Mouse (Mus musculus) CD4-positive, CD25-positive, alpha-beta regulatory T cell, adult 2 months (primary cell): ENCODE data around the gene Ppp1r1c.
A peak's percentile ranks its signal among the peaks of the same experiment; 100 is the strongest.
"Not testable (repeated sequence)": the region's sequence is repeated elsewhere in the genome, so short reads cannot be mapped to it uniquely, and the experiment has no call there.

Source experiments
- DNase-seq: peaks from one replicate; pipeline ENCODE4 v3.0.0-alpha.2; 2012; ENCODE audit warnings: low read depth, low spot score

Ppp1r1c gene

GRCm38 (mm10) chr2:79744164-79744563 lies 36.6 kb downstream of the Ppp1r1c start:
- DNase-seq = no peak

DNA sequence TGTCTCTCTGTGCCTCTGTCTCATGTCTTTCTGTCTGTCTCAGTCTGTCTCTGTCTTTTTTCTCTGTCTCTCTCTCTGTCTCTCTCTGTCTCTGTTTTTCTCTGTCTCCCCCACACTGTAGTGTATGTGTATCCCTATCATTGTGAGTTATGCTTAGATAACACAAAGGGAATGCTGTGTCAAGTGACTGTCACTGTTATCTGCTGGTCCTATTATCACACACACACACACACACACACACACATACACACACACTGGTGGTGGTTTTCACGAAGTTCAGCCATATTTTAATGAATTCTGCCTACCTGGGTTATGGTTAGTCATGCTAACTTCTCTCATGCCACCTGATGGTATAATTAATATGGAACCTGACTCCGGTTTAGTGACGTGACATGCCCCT lies 44.1 kb downstream of the Ppp1r1c start:
- no peak for DNase-seq

DNA sequence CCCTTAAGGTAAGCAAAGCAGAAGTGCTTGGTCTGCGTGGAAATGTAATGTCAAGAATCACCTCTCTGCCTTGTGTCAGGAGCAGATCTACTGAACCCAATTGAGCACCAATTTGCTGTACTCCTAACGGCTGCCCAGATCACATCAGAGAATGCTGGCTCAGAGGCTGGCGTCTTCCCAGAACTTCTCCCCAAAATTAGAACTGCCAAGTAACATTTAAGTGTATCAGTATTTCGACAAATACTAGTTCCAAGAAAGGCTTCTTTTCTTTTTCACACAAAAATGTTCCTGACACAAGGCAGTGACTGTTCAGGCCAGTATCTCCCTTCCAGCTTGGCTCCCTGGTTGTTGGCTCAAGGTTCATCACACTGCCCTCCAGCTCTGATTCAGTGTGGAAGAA lies 52.4 kb downstream of the Ppp1r1c start:
- no peak for DNase-seq

- DNase-seq = no peak
These were observed 55.3 kb downstream of the Ppp1r1c start for GRCm38 (mm10) chr2:79762723-79763388.

- DNase-seq = peak; percentile 7
These were observed 57.5 kb downstream of the Ppp1r1c start for GRCm38 (mm10) chr2:79765032-79765431.

GRCm38 (mm10) chr2:79765723-79766122 lies 58.1 kb downstream of the Ppp1r1c start:
- peak; percentile 6 for DNase-seq

GRCm38 (mm10) chr2:79768625-79769024 lies 61.0 kb downstream of the Ppp1r1c start:
- DNase-seq = no peak

DNA sequence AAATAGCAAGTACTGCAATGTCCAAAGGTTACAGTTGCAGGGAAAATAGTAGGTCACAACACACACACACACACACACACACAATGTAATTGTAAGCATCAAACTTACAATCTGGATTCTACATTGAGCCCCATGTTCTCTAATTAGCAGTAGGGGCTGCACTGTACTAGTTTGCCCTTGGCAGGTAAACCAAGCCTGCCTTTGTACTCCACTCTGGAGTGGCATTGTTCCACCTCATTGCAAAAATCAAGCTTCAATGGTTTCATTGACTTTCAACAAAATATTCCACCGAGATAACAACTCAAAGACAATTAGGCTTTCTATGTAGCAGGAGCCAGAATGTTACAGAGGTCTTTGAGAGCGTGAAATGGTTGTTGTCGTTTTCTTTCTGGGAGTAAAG lies 62.7 kb downstream of the Ppp1r1c start:
- no peak for DNase-seq

DNA sequence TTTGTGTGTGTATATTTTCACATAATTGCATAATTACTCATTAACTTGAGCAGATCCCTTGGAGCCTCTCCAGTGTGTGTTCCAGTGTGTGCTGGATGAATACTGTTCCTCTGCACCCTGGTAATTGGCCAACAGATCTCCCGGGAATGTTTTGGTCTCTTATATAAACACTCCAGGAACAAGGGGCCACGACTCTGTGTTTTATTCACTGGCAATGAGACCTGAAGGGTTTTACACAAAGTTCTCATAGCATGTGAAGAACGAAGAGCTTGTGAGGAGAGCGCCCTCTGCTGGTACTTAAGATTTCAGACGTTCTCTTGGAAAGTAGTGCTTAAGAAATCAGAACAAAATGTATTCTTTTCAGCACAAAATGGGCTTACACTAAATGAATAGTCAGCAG lies 66.8 kb downstream of the Ppp1r1c start:
- DNase-seq = peak; percentile 78

GRCm38 (mm10) chr2:79777801-79778200 lies 70.2 kb downstream of the Ppp1r1c start:
- DNase-seq = peak; percentile 2

GRCm38 (mm10) chr2:79780772-79781171 lies 73.2 kb downstream of the Ppp1r1c start:
- DNase-seq = no peak

DNA sequence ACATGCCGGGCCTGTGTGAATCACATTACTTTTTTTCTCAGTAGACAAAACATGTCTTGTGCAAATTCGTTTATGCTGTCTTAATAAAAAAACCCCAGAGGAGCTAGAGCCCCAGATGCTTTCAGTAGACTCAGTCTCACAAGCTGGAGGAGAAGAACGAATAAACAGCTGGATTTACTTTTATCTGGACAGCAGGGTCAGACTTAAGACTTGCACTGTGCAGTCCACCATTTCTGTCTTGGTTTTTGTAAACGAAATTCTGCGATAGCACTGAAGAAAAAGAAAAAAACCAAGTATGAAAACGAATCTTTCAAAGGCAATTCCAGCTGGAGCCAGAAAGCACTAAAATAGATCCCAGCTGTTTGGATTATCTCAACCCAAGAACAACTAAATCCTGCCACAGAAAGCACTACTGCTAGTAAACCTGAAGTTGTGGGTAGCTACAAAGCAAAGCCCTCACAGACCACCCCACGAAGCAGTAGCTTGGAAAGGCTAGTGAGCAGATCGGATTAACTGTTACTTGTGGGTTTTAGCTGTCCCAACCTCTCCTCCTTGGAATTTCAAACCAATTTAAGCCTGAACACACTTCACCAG lies 78.1 kb downstream of the Ppp1r1c start:
- DNase-seq = no peak

DNA sequence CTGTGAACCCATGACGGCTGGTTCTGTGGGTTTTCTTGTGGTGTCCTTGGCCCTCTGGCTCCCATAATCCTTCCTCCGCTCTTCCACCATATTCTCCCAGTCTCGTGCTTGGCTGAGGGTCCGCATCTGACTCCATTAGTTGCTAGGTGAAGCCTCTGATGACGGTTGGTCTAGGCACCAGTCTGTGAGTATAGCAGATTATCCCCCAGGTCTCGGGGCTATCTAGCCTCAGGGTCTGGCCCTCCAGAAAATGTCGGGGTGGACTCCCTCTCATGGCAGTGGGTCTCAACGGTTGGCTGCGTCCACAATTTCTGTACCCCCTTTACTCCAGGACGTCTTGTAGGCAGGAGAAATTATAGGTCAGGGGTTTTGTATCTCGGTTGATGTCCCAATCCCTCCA lies 78.9 kb downstream of the Ppp1r1c start:
- DNase-seq = no peak

DNA sequence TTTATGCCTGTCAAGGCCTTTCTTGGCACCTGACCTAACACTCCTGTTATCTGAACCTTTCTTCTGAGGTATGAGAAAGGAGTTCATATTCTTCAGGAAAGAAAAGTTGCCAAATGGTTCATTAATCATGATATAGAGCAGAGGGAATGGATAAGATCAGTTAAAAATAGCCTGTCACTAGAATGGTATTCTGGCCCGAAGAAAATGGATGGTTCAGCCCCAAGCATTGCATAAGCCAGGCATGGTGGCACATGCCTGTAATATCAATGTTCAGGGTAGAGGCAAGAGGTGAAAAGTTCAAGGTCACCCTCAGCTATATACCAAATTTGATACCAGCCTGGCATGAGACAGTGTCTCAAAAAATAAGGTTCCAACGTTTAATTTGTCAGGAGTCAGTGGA lies 85.6 kb downstream of the Ppp1r1c start:
- no peak for DNase-seq

- no peak for DNase-seq
These were observed 89.9 kb downstream of the Ppp1r1c start for GRCm38 (mm10) chr2:79797444-79797843.

DNA sequence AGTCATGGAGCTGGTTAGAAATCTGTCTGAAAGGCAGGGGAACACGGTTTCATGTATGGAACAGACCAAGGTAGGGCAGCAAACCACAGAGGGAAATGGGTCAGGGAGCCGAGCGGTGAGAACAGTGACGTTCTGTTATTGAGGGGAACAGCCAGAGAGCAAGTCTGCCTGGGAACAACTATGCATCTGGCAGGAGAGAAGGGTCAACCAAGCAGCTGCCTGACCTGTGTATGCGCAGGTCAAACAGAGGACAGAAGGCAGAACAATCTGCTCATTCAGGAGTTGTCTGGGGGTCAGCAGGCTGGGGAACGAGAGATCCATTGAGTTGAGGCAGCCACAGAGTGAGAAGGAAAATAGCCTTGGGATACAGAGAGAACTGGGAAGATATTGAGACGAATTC lies 91.0 kb downstream of the Ppp1r1c start:
- DNase-seq = no peak

DNA sequence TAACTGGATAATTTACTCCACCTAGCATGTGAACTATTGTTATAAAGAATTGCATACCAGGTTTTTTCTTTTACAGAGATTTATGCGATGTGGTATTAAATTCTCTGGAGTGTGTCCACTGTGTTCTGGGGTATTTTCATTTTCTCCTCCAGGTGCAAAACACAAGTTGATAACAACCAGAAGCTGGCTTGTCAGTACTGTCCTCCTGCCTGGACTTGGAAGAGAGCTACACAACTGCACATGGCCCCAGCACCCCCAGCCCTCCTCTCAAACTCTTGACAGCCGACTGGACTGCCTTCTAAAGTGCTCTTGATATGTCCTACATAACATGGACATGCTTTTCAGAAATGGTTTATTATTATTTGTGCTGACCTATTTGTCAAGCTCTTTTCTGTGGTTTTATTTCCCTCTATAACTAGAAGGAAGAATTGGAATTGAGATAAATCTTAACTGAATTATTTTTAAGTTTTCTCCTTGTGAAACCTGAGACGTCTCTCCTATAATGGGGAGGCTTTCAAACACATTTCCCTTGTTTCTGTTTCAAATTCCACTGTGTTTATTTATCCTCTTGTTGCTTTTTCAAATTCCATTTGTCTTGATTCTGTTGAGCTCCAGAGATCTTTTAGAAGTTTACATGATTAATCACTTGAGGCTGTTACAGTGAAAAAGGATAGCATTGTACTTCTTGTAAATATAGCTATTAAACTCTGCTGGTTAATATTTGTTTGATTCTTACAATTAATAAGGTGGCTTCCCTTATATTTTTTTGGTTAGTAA lies 108.3 kb downstream of the Ppp1r1c start:
- DNase-seq = no peak

DNA sequence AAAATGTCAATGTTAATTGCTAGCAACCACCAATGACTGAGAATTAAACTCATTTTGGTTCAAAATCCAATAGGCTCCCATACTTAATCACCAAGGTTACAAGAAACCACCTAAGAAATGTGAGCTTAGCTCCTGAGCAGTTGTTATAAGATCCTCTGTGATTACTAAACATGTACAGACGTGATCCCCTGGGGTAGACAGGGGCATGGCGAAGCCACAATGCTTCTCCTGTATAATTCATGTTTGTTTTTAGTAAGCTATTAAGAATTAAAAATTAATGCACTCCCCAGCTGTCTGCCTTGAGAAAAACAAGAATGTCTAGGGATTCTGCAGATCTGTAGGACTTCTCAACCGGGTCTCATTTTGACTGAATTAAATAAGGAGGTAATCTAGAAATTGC lies 112.0 kb downstream of the Ppp1r1c start:
- no peak for DNase-seq

GRCm38 (mm10) chr2:79825853-79826252 lies 118.3 kb downstream of the Ppp1r1c start:
- no peak for DNase-seq

GRCm38 (mm10) chr2:79839090-79839489 lies 131.5 kb downstream of the Ppp1r1c start:
- no peak for DNase-seq

- DNase-seq = no peak
These were observed 131.9 kb downstream of the Ppp1r1c start for GRCm38 (mm10) chr2:79839513-79839912.

DNA sequence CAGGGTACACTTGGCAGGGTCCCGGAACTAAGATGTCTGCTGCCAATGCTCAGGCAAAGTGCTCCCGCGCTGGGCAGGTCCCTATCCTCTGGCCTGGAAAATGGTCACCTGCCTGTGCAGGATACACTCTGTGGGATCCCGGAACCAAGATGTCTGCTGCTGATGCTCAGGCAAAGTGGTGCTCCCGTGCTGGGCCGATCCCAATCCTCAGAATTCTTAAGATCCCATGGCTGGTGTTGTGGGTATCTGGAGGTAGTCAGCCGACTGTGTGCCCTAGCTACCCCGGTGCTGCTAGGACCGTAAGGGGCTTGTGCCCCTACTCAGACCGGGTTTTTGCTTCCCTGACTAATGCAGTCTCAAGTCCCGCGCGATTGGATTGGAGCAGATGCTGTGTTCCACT lies 139.8 kb downstream of the Ppp1r1c start:
- DNase-seq = not testable (repeated sequence)

DNA sequence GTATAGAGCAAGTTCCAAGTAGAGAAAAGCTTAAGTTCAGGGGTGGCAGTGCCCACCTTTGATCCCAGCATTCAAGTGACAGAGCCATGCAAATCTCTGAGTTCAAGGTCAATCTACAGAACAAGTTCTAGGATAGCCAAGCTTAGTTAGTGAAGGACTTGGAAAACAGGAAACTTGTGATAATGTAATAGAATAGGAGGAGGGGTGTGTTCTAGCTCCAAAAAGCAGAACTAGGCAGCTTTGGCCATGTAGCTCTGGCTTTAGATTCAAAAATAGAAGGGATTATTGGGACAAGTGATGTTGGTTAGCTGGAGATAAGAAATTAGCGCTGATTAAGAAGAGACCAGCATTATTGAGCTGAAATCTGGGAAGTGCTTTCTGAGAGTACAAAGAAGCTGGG lies 149.3 kb downstream of the Ppp1r1c start:
- DNase-seq = no peak
